Mouse (Mus musculus) 3T3-L1 (cell line): ENCODE measurements around the gene AL732309.1.
"Not testable (repeated sequence)": the region's sequence is repeated elsewhere in the genome, so short reads cannot be mapped to it uniquely, and the experiment has no call there.

ENCODE experiments used
- DNase-seq: peaks from one replicate; pipeline ENCODE4 v3.0.0-alpha.2; 2015; ENCODE audit warnings: low read depth, low spot score

Gene AL732309.1

DNA sequence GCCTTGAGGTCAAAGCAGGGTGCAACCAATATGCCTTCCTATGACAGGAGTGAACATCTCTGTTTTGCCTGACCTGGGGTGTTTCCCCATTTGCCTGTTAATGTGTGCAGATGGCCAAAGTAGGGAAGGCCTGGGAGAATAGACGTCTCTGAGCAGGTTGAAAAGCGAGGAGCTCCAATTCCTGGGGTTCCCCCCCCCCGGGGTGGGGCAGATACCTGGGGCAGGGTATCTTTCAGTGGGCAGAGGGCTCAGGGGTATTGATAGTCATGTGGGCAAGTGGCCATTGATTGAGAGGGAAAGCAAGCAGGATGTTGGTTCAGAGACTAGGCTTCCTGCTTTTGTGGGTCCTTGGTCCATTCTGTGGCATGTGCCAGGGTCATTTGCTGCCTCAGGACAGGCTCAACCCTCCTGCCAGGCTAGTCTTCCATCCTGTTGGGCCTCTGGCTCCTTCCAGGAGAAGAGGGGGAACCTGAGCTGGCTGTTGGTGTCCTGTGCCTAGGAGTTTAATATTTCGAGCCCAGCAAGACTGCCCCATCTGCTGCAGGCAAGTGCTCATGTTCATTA, 21.2 kb upstream of the AL732309.1 start:
- DNase-seq = no peak

- DNase-seq = no peak
Measured at GRCm38 (mm10) chr2:25267241-25267640, 20.6 kb upstream of the AL732309.1 start.

GRCm38 (mm10) chr2:25266720-25267119, 20.1 kb upstream of the AL732309.1 start:
- no peak for DNase-seq

GRCm38 (mm10) chr2:25265897-25266656, 19.4 kb upstream of the AL732309.1 start:
- DNase-seq = no peak

DNA sequence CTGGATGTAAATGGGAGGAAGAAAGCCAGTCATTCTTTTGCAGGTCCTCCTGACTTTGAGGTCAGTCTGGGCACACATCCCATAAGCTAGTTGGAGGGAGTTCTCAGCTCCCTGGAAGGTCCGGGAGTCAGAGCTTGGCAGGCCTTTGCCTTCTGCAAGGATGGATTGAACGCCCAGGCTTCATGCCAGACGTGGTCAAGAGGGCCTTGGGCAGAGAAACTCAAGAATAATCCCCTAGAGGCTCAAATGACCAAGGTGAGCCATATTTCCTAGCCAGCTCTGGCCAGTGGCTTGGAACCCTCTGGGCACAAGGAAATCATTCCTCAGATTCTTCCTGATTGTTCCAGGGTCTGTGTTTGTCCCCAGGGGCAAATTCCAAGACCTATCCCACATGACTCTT, 18.2 kb upstream of the AL732309.1 start:
- DNase-seq = peak; percentile 89

- DNase-seq = no peak
Measured at GRCm38 (mm10) chr2:25264286-25264660, 17.6 kb upstream of the AL732309.1 start.

GRCm38 (mm10) chr2:25263623-25264285, 17.1 kb upstream of the AL732309.1 start:
- DNase-seq = no peak

DNA sequence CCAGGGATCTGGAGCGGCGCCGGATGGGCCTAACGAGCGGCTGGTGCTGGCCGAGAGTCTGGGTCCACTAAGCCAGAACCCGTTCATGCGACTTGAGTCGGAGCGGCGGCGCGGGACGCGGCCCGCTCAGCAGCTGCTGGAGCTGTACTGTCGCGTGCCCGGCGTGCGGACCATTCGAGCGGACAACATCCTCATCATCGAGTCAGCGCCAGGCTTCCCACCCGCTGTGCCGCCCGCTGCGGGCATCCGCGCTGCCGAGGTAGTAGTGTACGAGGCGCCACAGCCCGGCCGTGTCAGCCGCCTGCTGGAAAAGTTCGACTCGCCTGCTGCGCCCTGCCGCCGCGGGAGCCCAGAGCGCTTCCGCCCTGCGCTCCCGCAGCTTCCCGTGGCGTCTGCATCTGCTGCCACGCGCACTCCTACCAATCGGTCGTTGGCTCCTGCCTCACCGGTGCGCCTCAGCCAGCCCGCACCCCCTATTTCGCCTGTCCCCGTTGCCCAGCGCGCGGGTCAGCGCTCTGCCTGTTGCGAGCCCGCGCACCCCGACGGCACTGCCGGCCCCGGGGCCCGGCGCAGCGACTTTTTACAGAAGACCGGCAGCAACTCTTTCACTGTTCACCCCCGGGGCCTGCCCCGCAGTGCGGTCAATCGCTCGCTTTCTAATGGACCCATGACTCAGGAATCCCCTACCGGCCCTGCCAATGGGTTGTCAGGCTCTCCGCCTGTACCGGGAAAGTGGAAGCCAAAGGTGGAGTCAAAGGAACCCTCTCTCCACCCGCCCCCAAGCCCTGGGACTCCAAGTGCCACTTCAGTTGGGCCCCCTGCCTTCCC, 16.3 kb upstream of the AL732309.1 start:
- DNase-seq = peak; percentile 53

- DNase-seq = peak; percentile 98
Measured at GRCm38 (mm10) chr2:25262291-25262767, 15.7 kb upstream of the AL732309.1 start, which contains the start of gene Tprn. Gene Tprn, plus strand, starts transcription at chr2:25262618.

- DNase-seq = no peak
Measured at GRCm38 (mm10) chr2:25261870-25262269, 15.2 kb upstream of the AL732309.1 start.

- no peak for DNase-seq
Measured at GRCm38 (mm10) chr2:25258887-25259286, 12.2 kb upstream of the AL732309.1 start.

- DNase-seq = not testable (repeated sequence)
Measured at GRCm38 (mm10) chr2:25257250-25257649, 10.6 kb upstream of the AL732309.1 start.

DNA sequence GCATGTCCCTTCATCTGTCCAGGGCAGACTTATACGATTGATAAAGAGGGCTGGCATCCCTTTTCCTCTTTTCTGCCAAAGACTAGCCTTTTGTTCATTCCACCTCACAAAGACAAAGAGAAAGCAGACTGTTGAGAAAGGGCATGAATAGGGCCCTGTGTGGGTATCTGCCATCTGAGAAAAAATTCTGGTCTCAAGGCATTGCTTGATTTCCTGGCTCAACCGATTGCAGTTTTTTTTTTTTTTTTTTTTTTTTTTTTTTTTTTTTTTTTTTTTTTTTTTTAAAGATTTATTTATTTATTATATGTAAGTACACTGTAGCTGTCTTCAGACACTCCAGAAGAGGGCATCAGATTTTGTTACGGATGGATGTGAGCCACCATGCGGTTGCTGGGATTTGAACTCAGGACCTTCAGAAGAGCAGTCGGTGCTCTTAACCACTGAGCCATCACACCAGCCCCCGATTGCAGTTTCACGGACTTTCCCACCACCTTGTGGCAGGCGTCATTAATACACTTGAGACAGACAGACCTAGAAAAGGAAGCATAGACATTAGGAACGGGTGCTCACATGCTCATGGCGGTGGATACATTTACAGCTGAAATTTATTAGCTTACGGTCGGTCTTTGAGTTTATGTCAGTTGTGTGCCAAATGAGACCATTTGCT, 9.9 kb upstream of the AL732309.1 start:
- peak; percentile 75 for DNase-seq

DNA sequence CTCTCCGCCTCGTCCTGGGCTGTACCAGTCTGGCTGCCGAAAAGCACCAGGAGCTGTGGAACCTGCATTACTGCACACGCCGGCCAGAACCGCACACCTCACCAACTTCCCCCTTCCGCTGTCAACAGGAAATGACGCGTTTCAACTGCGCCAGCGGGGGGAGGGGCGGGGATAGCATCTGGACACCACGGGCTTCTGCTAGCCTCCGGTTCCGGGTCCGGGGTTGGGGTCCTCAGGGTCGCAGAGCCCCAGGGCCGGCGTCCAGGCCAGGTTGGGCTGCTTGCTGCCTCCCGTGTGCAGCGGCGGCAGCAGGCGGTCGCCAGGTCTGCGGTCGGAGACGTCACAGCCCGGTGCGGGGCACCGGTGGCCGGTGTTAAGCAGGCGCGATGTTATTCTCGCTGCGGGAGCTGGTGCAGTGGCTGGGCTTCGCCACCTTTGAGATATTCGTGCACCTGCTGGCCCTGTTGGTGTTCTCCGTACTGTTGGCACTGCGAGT, 8.7 kb upstream of the AL732309.1 start, which contains the start of gene Tmem203:
Tmem203 (plus strand) TSS at position 156 of the 496 bp plus-strand sequence.
- DNase-seq = peak; percentile 90

DNA sequence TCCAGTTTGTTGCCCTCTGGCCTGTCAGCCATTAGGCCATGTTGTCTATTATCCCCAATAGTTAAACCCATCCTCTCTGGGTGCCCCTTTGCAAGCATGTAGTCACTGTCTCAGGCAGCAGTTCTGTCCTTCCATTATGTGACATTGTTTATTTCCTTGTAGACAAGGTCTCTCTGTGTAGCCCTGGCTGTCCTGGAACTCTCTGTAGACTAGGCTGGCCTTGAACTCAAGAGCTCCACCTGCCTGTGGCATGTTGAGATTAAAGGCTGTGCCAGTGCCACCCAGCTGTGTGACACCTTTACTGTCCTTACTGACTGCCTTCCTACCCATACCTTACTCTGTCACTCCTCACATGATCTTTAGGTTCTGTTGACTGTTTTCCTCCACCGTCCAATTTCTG, 5.7 kb upstream of the AL732309.1 start:
- DNase-seq = peak; percentile 40

DNA sequence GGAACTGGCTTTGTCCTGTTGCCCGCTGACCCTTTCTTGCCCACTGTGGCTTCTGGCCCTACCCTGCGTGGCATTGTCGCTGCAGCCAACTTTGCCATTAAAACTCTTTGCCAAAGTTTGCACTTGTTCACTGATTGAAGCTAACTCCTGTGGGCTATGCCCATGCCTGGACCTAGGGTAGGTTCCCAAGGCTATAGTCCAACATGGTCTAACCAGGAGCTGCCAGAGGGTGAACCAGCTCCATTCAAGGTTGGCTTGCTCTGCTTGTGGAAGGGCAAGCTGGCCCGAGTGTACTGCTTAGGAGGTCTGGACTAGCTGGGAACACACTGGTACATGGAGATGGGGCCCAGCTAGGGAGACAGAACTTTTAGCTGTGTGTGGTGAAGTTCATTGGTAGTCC, 2.5 kb downstream of the AL732309.1 start:
- DNase-seq = no peak

- no peak for DNase-seq
Measured at GRCm38 (mm10) chr2:25243342-25243741, 3.3 kb downstream of the AL732309.1 start.

DNA sequence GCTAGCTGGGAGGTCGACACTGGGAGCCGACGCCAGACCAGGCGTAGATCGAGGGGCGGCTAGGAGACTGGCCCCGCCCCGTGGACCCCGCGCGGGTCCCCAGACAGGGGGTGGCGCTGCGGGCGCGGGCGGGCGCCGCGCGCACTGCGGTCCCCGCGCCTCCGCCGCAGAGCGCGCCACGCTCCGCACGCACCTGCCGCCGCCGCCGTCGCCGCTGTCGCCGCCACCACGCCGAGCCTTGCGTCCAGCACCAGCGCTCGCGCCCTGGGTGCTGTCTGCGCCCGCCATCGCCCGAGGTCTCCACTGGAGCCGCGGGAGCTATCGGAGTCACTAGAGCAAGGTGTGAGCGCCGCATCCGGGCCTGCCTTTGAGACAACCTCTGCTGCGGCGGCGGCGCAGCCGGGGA, 4.6 kb downstream of the AL732309.1 start, which contains the start of the genes Rnf208 and Cysrt1:
Rnf208 (plus strand) TSS at position 155 of the 406 bp plus-strand sequence.
Cysrt1 (minus strand) TSS at position 352 of the 406 bp plus-strand sequence.
- DNase-seq = no peak

- DNase-seq = no peak
Measured at GRCm38 (mm10) chr2:25241438-25241775, 5.3 kb downstream of the AL732309.1 start.

DNA sequence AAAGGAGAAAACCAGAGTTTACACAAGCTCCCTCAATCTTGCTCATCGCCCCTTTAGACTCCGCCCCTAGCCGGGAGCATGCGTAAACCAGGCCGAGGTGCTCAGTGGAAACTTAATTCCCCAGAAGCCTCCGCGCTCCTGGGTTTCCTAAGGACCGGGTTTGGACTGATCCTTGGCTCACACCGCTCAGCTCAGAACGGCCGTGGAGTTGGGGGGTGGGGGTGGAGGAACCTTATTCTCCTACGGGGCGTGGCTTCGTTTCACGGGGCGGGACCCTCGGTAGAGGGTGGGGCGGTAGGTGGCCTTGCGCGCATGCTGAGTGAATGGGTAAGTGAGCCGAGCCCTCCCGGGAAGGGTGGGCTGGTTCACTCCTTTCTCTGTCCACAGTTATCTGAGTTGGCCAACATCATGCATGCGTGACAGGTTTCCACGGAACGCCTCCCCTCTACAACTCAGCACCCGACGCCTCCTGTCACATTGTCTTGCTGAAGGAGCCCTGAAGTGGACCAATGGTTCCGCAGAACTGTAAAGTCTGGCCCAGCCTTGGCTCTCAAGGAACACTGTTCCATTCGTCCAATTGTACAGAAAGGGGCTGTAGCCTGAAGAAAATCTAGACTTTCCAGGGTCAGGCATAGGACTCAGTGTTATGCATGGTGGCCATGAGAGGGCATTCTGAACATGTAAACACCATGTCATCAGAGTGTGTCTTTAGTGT, 5.8 kb downstream of the AL732309.1 start:
- no peak for DNase-seq
